Mouse (Mus musculus) liver (tissue): ENCODE measurements around the gene Gm21987.

Experiments
- DNase-seq: peaks from one replicate; pipeline ENCODE4 v3.0.0-alpha.2; 2020; ENCODE audit warnings: mixed read lengths

Gm21987 gene

DNA sequence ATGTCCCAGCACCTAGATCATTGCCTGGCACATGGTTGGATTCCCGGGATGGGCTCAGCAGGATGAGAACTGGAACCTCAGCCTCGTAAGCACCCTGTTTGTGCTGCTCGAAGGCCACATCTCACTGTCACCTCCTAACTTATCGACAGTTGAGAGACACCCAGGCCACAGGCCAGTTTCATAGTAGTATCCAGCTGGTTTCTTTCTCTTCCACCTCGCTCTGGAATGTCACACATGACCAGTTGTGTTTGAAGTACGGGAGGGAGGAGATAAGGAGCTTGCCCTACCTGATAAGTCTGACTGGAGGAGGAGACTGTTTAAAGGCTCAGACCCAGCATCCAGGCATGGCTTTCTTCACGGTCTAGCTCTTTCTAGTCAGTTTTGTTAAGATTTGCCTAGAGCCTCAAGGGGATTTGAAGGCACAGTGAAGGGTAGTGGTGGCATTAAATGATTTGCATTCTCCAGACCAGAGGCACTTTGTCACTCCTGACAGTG, 3.6 kb downstream of the Gm21987 start:
- DNase-seq: peak; percentile 51

GRCm38 (mm10) chr16:38350939-38351338, 4.1 kb downstream of the Gm21987 start:
- no peak for DNase-seq

GRCm38 (mm10) chr16:38352031-38352430, 5.2 kb downstream of the Gm21987 start:
- no peak for DNase-seq

- DNase-seq: no peak
Observed at GRCm38 (mm10) chr16:38352851-38353250, 6.0 kb downstream of the Gm21987 start.

- DNase-seq: no peak
Observed at GRCm38 (mm10) chr16:38353642-38354041, 6.8 kb downstream of the Gm21987 start.

DNA sequence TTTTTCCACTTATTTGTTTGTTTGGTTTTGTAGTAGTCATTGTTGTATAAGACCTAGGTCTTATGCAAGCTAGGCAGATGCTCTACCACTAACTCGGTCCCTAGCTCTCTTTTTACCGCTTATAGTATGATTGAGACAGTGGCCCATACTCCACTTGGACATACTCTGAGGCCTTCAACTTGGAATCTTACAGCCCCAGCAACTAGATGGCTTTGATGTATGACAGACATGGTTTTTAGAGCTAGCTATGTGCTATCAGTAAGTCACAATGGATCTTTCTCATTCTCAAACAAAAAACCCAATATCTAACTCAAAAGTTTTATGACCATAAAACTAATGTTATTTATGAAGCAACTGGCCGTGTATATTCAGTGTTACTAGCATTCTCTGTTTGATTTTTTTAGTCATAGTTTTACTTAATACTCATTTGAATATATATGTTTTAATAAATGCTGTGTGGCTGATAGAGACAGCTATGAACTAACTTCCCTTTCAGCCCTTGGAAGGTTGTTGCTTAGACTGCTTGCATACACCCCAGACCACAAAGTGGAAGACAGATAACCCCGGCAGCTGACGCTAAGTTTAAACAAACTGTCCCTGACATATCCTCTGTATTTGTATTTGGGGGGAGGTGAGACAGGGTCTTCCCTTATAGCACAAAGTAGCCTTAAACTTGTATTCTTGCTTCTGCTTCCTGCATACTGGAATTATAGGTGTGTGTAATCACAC, 7.5 kb downstream of the Gm21987 start:
- DNase-seq: no peak

DNA sequence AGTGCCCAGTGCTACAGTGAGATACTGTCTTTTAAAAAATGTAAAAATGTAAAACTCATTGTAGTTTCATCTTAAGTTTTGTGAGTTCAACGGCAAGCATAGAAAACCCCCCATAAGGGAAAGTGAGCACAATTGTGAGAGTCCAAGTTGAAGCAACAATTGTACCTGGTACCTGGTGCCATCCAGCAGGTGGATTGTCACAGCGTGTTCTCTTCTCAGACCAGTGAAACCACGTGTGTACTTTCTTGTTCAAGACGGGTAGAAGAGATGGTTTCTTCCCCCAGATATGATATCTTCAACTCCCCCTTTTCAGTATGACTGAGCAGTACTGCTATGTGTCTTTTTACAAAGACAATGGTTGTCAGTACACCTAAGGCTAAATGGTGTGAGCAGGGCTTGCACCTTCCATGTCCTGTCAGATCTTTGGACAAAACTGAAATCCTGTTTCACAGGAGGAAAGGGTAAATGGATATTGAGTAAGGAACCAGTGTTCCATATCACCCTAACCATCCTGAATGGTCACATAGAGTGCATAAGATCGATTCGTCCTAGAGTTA, 11.5 kb downstream of the Gm21987 start:
- DNase-seq: no peak

GRCm38 (mm10) chr16:38359241-38359640, 12.4 kb downstream of the Gm21987 start:
- no peak for DNase-seq

- no peak for DNase-seq
Observed at GRCm38 (mm10) chr16:38359857-38360256, 13.0 kb downstream of the Gm21987 start.

DNA sequence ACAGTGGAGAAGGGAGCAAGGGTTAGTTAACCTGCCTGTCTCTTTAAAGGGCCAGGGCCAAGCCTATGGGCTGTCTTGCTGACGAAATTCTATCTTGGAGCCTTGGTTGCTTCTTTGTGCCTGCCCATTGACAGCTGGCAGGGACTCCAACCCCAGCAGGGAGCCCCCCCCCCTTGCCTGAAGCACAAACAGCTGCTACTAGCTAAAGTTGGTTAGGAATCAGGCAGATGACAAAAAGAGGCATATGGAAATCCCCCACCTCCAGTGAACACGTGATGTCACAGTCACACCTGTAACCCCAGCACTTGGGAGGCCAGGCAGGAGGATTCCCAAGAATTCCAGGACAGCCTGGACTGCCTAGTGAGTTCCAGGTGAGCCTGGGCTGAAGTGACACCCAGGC, 13.5 kb downstream of the Gm21987 start:
- DNase-seq: no peak

DNA sequence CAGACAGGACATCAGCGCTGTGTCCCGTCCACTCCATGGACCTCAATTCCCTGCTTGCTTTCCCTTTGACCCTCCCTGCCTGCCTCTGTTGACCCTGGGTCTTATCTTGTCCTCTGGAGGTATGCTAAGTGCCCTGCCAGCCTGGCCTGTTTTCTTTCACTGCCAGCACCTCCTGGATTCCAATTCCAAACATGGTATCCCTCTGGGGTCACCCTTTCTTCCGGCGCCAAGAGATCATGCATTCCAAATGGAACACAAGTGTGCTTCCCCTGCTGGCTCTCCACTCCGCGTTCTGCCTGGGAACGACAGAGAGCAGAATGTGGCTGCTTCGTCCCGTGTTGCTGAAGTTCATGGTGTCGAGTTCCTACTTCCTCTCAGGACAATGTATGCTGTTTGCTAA, 15.1 kb downstream of the Gm21987 start, which contains the start of gene Popdc2:
Gene Popdc2 (plus strand): TSS at position 277 of the 400 bp plus-strand sequence.
- no peak for DNase-seq

DNA sequence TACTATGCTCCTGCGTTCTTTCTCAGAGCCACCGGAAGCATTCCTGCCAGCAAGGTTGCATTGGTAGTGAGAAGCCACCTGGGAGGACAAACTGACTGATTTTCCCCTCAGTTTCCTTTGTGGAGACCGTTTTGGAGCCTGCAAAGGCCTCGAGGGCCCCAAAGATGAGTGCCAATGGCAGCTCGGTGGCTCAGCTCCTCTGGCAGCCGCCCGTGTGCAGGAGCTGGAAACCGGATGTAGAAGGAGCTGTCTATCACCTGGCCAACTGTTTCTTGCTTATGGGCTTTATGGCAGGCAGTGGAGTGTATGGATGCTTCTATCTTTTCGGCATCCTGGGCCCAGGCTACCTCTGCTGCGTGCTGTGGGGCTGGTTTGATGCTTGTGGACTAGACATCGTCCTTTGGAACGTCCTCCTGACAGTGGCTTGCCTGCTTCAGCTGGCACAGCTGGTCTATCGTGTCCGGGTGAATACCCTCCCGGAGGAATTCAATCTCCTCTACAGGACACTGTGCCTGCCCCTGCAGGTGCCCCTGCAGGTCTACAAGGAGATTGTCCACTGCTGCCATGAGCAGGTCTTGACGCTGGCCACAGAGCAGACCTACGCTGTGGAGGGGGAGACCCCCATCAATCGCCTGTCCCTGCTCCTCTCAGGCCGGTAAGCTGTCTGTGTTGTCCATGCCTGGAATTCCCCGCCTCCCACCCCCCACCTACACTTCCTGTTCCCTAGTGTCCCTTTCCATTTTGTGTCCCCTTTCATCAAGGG, 15.8 kb downstream of the Gm21987 start:
- DNase-seq: no peak

GRCm38 (mm10) chr16:38363256-38363595, 16.4 kb downstream of the Gm21987 start:
- no peak for DNase-seq

- no peak for DNase-seq
Observed at GRCm38 (mm10) chr16:38363657-38364056, 16.8 kb downstream of the Gm21987 start.

- DNase-seq: no peak
Observed at GRCm38 (mm10) chr16:38365390-38365789, 18.6 kb downstream of the Gm21987 start.

- no peak for DNase-seq
Observed at GRCm38 (mm10) chr16:38366231-38366630, 19.4 kb downstream of the Gm21987 start.

DNA sequence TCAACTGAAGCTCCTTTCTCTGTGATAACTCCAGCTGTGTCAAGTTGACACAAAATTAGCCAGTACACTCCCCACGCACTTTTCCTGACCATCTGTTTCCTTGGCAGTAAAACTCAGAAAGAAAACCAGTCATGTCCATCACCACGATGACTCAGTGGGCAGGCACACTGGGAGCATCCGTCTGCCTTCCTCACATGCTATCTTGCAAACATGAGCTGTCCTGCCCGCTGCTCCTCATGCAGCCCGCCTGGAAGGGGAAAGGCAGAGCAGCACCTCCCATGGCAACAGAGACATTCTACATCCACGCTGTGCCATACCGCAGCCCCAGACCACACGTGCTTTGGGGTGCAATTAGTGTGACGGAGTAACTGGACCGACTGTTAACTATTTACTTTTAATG, 21.5 kb downstream of the Gm21987 start:
- peak; percentile 56 for DNase-seq

GRCm38 (mm10) chr16:38369000-38369399, 22.2 kb downstream of the Gm21987 start:
- DNase-seq: no peak

GRCm38 (mm10) chr16:38369431-38369830, 22.6 kb downstream of the Gm21987 start:
- no peak for DNase-seq

- DNase-seq: no peak
Observed at GRCm38 (mm10) chr16:38369992-38370484, 23.2 kb downstream of the Gm21987 start.

DNA sequence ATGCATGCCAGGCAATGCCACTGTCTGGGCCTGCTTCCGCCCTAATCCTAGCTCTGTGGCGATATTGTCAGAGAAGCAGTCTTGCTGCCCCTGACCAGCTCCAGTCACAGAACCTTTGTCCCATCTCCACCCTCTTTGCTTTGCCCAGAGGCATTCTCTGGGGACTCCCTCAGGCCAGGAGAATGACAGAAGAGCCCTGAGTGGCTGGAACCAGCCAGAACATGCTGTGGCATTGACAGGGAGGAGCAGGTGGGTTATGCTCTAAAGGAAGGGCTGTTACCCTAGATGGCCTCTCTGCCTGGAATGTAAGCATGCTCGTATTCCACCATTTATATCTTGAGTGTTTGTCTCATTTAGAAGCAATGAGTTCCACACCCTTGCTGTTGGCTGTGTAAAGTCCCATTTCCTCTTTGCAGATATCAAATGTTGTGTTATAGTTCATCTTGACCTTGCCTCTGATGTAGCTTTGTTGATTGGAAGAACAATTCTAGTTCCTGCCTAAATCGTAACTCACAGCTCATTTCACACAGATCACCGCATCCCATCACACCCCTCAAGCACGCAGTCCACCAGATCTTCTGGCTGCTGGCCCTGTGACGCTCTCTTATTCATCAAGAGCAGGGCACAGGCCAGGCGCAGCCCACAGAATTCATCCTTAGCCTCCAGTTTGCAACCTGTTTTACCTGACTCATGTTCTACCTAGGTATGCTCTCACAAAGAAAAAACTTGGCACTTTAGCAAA, 24.0 kb downstream of the Gm21987 start:
- DNase-seq: no peak

- peak; percentile 86 for DNase-seq
Observed at GRCm38 (mm10) chr16:38371705-38372296, 25.0 kb downstream of the Gm21987 start.

- DNase-seq: no peak
Observed at GRCm38 (mm10) chr16:38372876-38373275, 26.0 kb downstream of the Gm21987 start.
